Mouse (Mus musculus) ES-E14 (cell line): ENCODE data around the gene Cenpm. TPM values are rescaled to one million over a fixed set of nuclear protein-coding genes. Genes with fewer than 3 reads are reported as not detected.

Source experiments
- DNase-seq: peaks from one replicate; pipeline ENCODE4 v3.0.0-alpha.2; 2013; ENCODE audit warnings: low read depth, low spot score
- H3K27ac ChIP-seq: 2 replicates; pipeline ENCODE4 v1.5.1; 2012; ENCODE audit warnings: low read depth, mild to moderate bottlenecking, low read length, moderate library complexity, mixed read lengths; ENCODE audit not compliant: poor library complexity, insufficient read depth, severe bottlenecking
- H3K36me3 ChIP-seq: 2 replicates; pipeline ENCODE4 v1.6.1; 2012; ENCODE audit warnings: mild to moderate bottlenecking, low read length, moderate library complexity, mixed read lengths; ENCODE audit not compliant: control insufficient read depth, poor library complexity, insufficient read depth, severe bottlenecking
- H3K4me1 ChIP-seq, 2 experiments: fragments of 150-350 bp in 1 of 2; sonication (generic) in 1 of 2; 2 replicates each; pipeline ENCODE4 v1.6.1; 2012; ENCODE audit warnings: low read length in 2 of 2, mild to moderate bottlenecking in 1 of 2, mixed read lengths in 1 of 2; ENCODE audit not compliant: control insufficient read depth in 2 of 2, insufficient read depth in 2 of 2, poor library complexity in 1 of 2
- H3K4me3 ChIP-seq, 2 experiments: fragments of 150-350 bp in 1 of 2; sonication (generic) in 1 of 2; 2 replicates each; pipeline ENCODE4 v1.5.1; 2012; ENCODE audit warnings: low read length in 2 of 2, low read depth in 1 of 2, mild to moderate bottlenecking in 1 of 2, mixed read lengths in 1 of 2; ENCODE audit not compliant: insufficient read depth in 1 of 2, poor library complexity in 1 of 2, severe bottlenecking in 1 of 2
- H3K9ac ChIP-seq: 2 replicates; pipeline ENCODE4 v1.6.1; 2012; ENCODE audit warnings: low read depth, mild to moderate bottlenecking, low read length, mixed read lengths; ENCODE audit not compliant: poor library complexity, insufficient read depth, severe bottlenecking
- H3K9me3 ChIP-seq: fragments of 150-350 bp; sonication (generic); 2 replicates; pipeline ENCODE4 v1.6.1; 2012; ENCODE audit warnings: low read depth, mild to moderate bottlenecking, low read length; ENCODE audit not compliant: control insufficient read depth, insufficient read depth
- CHD2 ChIP-seq: IDR thresholded peaks from 2 replicates; pipeline ENCODE4 v1.6.1; 2014; ENCODE audit warnings: mild to moderate bottlenecking, low read depth, low read length, inconsistent platforms
- HCFC1 ChIP-seq: IDR thresholded peaks from 2 replicates; pipeline ENCODE4 v1.6.1; 2012; ENCODE audit warnings: low read length, inconsistent platforms, borderline replicate concordance; ENCODE audit not compliant: insufficient read depth
- MAFK ChIP-seq: IDR thresholded peaks from 2 replicates; pipeline ENCODE4 v1.6.1; 2014; ENCODE audit warnings: mild to moderate bottlenecking, low read depth, low read length, inconsistent platforms; ENCODE audit not compliant: insufficient read depth
- ZC3H11A ChIP-seq: IDR thresholded peaks from 2 replicates; pipeline ENCODE4 v1.6.1; 2012; ENCODE audit warnings: low read depth, mild to moderate bottlenecking, inconsistent platforms, low read length, borderline replicate concordance
- ZNF384 ChIP-seq: IDR thresholded peaks from 2 replicates; pipeline ENCODE4 v1.6.1; 2012; ENCODE audit warnings: low read depth, low read length, inconsistent platforms
- in situ Hi-C, 2 experiments: fragments of 600-800 bp; cut with MboI; formaldehyde crosslinking; loops; one replicate each; pipeline ENCODE4 v1.15.1; 2025; ENCODE audit warnings: low sequenced_read_pairs in 2 of 2, inconsistent platforms in 1 of 2; ENCODE audit not compliant: unreplicated experiment in 2 of 2
- total RNA-seq: library from RNA; depleted of rRNA; stranded (reverse); fragments of 300-350 nt; gene quantifications from 2 replicates; pipeline ENCODE4 v1.2.3, GENCODE M21; 2012

Cenpm gene
- total RNA-seq, 1 experiment, result 80.0 TPM

DNA sequence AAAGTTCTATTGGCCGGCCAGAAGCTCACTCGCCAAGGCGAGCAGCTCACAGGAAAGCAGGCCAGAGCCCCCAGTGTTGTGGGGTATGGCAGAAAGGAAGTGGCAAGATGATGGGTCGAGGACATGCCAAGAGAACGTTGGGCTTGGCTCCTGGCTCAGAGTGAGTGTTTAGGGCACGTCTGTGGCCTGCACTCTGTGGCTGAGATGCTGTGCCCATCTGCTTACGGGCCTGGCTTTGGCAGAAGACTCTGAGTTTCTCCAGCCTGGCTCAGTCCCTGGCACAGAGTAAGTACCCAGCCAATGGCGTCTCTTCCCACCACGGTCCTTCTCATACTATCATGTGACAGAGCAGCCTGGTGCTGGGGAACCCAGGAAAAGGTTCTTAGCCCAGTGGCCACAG is 24.2 kb upstream of the Cenpm start:
- H3K4me1 ChIP-seq, result peaks cover 0 to 8% of the 10 kb centered on the region in 2 experiments; a peak in 1 of 4 replicates
- H3K9me3 ChIP-seq, result no peaks in the 10 kb centered on the region
- no peak for DNase-seq
- in situ Hi-C loops, result no loop called here
- no peak overlapping the region for H3K27ac ChIP-seq
- no peak overlapping the region for H3K4me3 ChIP-seq
- H3K36me3 ChIP-seq, result no peaks in the 10 kb centered on the region
- no peak overlapping the region for H3K9ac ChIP-seq
- TF ChIP-seq MAFK (no peak), CHD2 (no peak), ZC3H11A (no peak), HCFC1 (no peak), ZNF384 (no peak)

DNA sequence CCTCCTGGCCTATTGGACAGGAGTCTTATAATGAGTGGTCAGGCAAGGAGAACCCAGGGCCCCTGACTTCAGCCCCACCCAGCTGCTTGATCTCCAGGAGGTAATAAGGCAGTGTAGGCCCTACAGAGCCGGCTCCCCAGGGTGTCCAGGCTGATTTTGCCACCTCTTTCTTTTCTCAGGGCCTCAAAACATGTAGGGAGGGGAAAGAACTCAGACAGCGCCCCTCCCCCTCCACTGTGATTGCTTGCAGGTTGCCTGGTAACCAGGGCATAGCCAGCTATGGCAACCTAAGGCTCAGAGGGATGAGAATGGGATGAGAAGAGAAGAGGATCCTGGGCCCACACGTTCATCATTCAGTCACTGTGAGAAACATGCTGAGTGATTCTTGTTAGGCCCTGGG is 23.6 kb upstream of the Cenpm start:
- no peak overlapping the region for H3K9ac ChIP-seq
- no peak for TF ChIP-seq ZC3H11A
- TF ChIP-seq HCFC1, result no peak
- no peak for TF ChIP-seq MAFK
- TF ChIP-seq ZNF384, result no peak
- in situ Hi-C loops, result no loop called here
- DNase-seq, result no peak
- H3K4me1 ChIP-seq, result peaks cover 0 to 8% of the 10 kb centered on the region in 2 experiments; a peak in 1 of 4 replicates
- no peak overlapping the region for H3K27ac ChIP-seq
- H3K9me3 ChIP-seq, result no peaks in the 10 kb centered on the region
- H3K36me3 ChIP-seq, result no peaks in the 10 kb centered on the region
- no peak overlapping the region for H3K4me3 ChIP-seq

DNA sequence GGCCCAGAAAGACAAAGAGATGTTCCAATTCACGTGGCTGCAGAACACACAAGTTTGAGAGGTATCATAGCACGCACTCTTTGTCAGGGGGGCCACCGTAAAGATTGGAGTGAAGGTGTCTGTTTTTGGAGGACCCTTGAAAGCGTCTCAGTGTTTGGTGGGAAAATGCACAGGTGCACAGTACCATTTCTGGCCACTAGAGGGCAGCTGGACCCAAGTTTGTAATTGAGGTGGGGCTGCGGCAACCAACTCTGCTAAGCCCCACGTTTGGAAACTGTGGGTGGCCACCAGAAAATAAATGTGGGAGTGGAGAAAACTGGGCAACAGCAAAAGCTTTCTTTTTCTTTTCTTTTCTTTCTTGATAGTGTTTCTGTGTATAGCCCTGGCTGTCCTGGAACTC is 21.8 kb upstream of the Cenpm start:
- in situ Hi-C loops, result no loop called here
- H3K36me3 ChIP-seq, result no peaks in the 10 kb centered on the region
- H3K9me3 ChIP-seq, result no peaks in the 10 kb centered on the region
- no peak overlapping the region for H3K27ac ChIP-seq
- TF ChIP-seq HCFC1 (no peak), ZC3H11A (peak; percentile 77; the same call in 1 of the 2 replicates)
- H3K4me3 ChIP-seq, result no peak overlapping the region
- H3K4me1 ChIP-seq, result peaks cover 0 to 8% of the 10 kb centered on the region in 2 experiments; a peak in 1 of 4 replicates
- DNase-seq, result no peak
- H3K9ac ChIP-seq, result no peak overlapping the region

DNA sequence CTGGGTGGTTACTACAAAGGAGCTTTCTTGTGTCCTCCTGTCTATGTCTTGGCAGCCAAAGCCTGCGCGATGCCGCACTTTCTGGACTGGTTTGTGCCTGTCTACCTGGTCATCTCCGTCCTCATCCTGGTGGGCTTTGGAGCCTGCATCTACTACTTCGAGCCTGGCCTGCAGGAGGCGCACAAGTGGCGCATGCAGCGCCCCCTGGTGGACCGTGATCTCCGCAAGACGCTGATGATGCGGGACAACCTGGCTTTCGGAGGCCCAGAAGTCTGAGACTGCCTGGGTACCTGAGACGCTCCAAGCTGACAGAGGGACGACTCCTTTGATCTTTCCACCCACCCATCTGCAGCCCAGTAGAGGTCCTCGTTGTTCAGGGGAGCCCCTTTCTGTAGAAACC is 15.0 kb upstream of the Cenpm start:
- H3K27ac ChIP-seq, result no peak overlapping the region
- no peak overlapping the region for H3K9ac ChIP-seq
- in situ Hi-C loops, result no loop called here
- H3K4me1 ChIP-seq, result peaks cover 5 to 23% of the 10 kb centered on the region in 2 experiments; a peak in 1 of 4 replicates
- TF ChIP-seq HCFC1 (no peak), CHD2 (no peak), ZC3H11A (no peak), ZNF384 (peak; percentile 76; the same call in 1 of the 2 replicates), MAFK (peak; percentile 18; the same call in 1 of the 2 replicates)
- peak; percentile 85 for DNase-seq
- H3K9me3 ChIP-seq, result no peaks in the 10 kb centered on the region
- peak overlapping the region in 1 of 2 experiments; percentile 14; a peak in 1 of 4 replicates for H3K4me3 ChIP-seq
- H3K36me3 ChIP-seq, result no peaks in the 10 kb centered on the region

DNA sequence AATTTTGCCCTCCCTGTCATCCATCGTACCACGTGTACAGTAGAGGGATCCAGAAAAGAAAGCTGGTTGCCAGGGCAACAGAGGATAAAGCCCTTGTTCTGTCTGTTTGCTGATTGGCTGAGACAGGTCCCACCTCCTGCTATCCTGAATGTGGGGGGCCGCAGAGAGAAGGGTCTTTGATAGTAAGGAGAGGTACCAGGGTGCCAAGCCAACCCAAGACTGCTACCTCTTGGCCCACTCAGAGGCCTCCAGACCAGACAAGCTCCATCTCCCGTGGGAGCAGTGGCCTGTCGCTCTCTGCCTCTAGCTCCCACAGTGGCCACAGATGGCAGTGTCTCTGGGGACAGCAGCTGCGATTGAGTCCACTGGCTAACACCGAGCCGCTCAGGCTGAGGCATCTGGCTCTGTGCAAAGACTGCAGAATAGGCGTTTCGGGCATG is 11.4 kb upstream of the Cenpm start:
- Histone ChIP-seq H3K27ac (no peak overlapping the region), H3K4me1 (peaks cover 14 to 26% of the 10 kb centered on the region in 2 experiments), H3K9me3 (no peaks in the 10 kb centered on the region), H3K4me3 (peak overlapping the region in 1 of 2 experiments; percentile 37; a peak in 2 of 4 replicates), H3K9ac (no peak overlapping the region), H3K36me3 (no peaks in the 10 kb centered on the region)
- TF ChIP-seq MAFK, result no peak
- TF ChIP-seq CHD2, result no peak
- TF ChIP-seq ZC3H11A, result no peak
- no peak for TF ChIP-seq ZNF384
- no peak for TF ChIP-seq HCFC1
- DNase-seq, result no peak
- in situ Hi-C loops, result no loop called here
